Mouse (Mus musculus): Measurements from ENCODE around the gene Hdac9.

Gene Hdac9

GRCm38 (mm10) chr12:34916995-34917394, at the start of gene Hdac9:
Gene Hdac9, minus strand, starts transcription at chr12:34917095.
- no peak for DNase-seq (ENCODE audit: low read depth, low spot score)

GRCm38 (mm10) chr12:34949066-34949706, 32.3 kb upstream of the Hdac9 start:
- DNase-seq (ENCODE audit: low read depth, low spot score) = no peak

GRCm38 (mm10) chr12:34937918-34938317, 21.0 kb upstream of the Hdac9 start:
- DNase-seq (ENCODE audit: low read depth, low spot score) = peak; percentile 60

- no peak for DNase-seq (ENCODE audit: low read depth, low spot score)
These were observed 8.9 kb downstream of the Hdac9 start for GRCm38 (mm10) chr12:34908008-34908407.

- no peak for DNase-seq (ENCODE audit: low read depth, low spot score)
These were observed 9.4 kb downstream of the Hdac9 start for GRCm38 (mm10) chr12:34907506-34907850.

- no peak for DNase-seq (ENCODE audit: low read depth, low spot score)
These were observed 10.0 kb downstream of the Hdac9 start for GRCm38 (mm10) chr12:34906704-34907505.

- no peak for DNase-seq (ENCODE audit: low read depth, low spot score)
These were observed 10.6 kb downstream of the Hdac9 start for GRCm38 (mm10) chr12:34906376-34906703.

GRCm38 (mm10) chr12:34900241-34900640, 16.7 kb downstream of the Hdac9 start:
- no peak for DNase-seq (ENCODE audit: low read depth, low spot score)

- DNase-seq (ENCODE audit: low read depth, low spot score) = peak; percentile 17
These were observed 22.0 kb downstream of the Hdac9 start for GRCm38 (mm10) chr12:34894867-34895266.

GRCm38 (mm10) chr12:34888694-34889093, 28.2 kb downstream of the Hdac9 start:
- no peak for DNase-seq (ENCODE audit: low read depth, low spot score)

GRCm38 (mm10) chr12:34874926-34875325, 42.0 kb downstream of the Hdac9 start:
- DNase-seq (ENCODE audit: low read depth, low spot score) = no peak

- no peak for DNase-seq (ENCODE audit: low read depth, low spot score)
These were observed 45.9 kb downstream of the Hdac9 start for GRCm38 (mm10) chr12:34871028-34871427.

GRCm38 (mm10) chr12:34841196-34841595, 75.7 kb downstream of the Hdac9 start:
- DNase-seq (ENCODE audit: low read depth, low spot score) = no peak

GRCm38 (mm10) chr12:34837318-34837717, 79.6 kb downstream of the Hdac9 start:
- no peak for DNase-seq (ENCODE audit: low read depth, low spot score)

- DNase-seq (ENCODE audit: low read depth, low spot score) = no peak
These were observed 80.0 kb downstream of the Hdac9 start for GRCm38 (mm10) chr12:34836864-34837263.

GRCm38 (mm10) chr12:34836085-34836484, 80.8 kb downstream of the Hdac9 start:
- no peak for DNase-seq (ENCODE audit: low read depth, low spot score)

GRCm38 (mm10) chr12:34835493-34835892, 81.4 kb downstream of the Hdac9 start:
- DNase-seq (ENCODE audit: low read depth, low spot score) = no peak

- DNase-seq (ENCODE audit: low read depth, low spot score) = no peak
These were observed 88.2 kb downstream of the Hdac9 start for GRCm38 (mm10) chr12:34828684-34829083.

- no peak for DNase-seq (ENCODE audit: low read depth, low spot score)
These were observed 90.0 kb downstream of the Hdac9 start for GRCm38 (mm10) chr12:34826931-34827330.

- DNase-seq (ENCODE audit: low read depth, low spot score) = no peak
These were observed 96.7 kb downstream of the Hdac9 start for GRCm38 (mm10) chr12:34820229-34820628.

GRCm38 (mm10) chr12:34811673-34812613, 105.0 kb downstream of the Hdac9 start:
- no peak for DNase-seq (ENCODE audit: low read depth, low spot score)

GRCm38 (mm10) chr12:34810221-34810620, 106.7 kb downstream of the Hdac9 start:
- DNase-seq (ENCODE audit: low read depth, low spot score) = no peak

Data from A20 (cell line).